Mouse (Mus musculus): ENCODE measurements at regions not wholly inside any gene's neighbourhood (a gene's known extent, or its start where the extent isn't known, plus 50 kb on each side); places are given as distances from the start of the nearest gene placed in this dataset.

DNA sequence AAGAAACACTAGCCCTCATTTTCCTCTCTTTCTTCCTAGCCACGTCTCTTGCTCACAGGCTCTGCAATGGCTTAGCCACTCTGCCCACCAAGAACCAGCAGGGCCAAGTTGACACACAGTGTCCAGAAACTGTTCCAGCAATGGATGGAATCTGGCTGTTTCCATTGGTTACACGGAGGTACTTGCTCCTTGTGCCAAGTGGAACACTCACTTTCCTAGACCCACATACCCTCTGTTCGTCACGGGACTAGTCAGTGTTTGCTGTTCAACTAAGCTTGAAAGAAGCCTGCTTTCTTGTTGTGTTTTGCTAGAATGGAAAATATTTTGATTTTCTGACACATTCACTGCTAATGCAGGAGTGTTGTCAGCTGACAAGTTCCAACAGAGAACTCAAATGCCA lies 575.7 kb upstream of the Gulo start:
- DNase-seq (ENCODE audit: extremely low spot score in 1 of 2, low spot score in 2 of 2), result no peak
- intact Hi-C loops (cut with DNase I), result no loop called here

DNA sequence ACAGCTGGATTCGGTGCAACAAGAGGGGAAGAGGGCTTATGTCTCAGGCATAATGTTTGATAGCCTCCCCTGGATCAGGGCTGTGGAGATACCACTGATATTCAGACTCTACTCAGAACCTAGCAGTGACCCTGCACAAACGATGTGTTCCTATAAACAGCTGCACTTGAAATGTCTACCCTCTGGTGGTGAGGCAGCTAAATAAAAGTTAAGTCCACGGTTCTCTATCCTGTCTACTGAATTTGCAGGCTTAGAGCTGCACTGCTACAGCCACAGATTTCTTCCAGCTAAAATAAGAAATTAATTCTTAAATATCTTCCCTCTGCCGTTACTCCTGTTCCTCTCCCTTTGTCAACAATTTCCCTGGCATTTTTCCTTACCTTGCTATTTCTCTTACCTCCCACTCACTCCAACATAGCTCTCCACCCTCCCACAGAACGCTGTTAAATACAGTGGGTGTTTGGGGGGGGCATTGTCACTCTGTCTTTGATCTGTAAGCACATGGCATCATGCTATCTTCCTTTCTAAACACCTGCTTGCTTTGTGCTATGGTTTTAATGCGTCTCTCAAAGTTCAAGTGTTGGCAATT lies 571.0 kb upstream of the Gulo start:
- no peak for DNase-seq (ENCODE audit: extremely low spot score in 1 of 2, low spot score in 2 of 2)
- intact Hi-C loops (cut with DNase I), result no loop called here

DNA sequence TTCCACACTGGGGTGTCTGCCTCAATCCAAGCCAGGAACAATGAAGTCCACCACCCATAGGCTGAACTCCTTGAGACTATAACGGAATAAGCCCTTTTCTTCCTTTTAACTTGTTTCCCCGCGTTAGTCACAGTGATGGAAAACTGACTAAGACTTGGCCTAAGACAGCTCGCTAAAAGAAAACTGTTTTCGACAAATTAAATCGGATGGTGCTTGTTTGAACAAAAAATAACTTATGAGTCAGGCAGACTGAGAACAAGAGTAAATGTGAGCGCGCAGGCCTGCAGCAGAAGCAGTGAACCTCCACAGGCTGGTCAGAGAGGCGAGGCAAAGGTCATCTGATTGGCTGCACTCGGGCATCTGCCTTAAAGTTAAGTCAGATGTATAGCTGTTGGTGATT lies 557.6 kb upstream of the Gulo start:
- intact Hi-C loops (cut with DNase I), result no loop called here

DNA sequence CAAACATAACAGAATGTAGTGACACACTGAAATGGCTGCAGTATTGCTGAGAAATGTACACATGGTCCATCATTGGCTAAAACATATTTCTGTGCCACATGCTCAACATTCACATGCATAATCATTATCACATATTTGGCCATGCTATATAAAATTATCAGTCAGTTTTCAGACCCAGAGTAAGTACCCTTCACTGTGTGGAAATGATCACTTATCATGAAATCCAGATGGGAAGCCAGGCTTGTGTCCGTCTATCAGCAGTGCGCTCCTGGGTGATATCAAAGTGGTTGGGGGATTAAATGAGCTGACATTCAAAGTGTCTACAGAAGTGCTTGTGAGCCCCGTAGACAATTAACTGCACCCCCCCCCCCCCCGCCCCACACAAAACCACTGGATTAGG lies 553.7 kb upstream of the Gulo start:
- no peak for DNase-seq (ENCODE audit: extremely low spot score in 1 of 2, low spot score in 2 of 2)
- intact Hi-C loops (cut with DNase I), result no loop called here

More for the DNA sequence above, 557.6 kb upstream of the Gulo start:
- DNase-seq (ENCODE audit: extremely low spot score in 1 of 2, low spot score in 2 of 2), result no peak

DNA sequence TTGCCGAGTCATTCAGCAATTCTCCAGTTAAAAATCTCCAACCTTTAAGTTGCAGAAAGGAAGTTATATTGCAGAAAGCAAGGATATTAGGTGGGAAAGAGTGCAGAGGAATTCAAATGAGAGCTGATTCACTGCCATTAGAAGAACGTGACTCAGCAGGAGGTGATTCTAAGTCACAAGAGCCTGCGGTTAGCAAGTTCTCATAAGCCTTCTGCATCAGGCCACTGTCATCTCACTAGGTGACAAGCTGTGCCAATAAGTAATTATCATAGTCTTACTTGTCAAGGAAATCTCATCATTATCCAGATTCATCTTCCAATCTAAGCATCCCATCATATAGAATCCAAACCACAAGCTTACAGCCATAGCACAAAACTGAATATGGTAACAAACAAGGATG lies 552.7 kb upstream of the Gulo start:
- intact Hi-C loops (cut with DNase I), result no loop called here
- no peak for DNase-seq (ENCODE audit: extremely low spot score in 1 of 2, low spot score in 2 of 2)

DNA sequence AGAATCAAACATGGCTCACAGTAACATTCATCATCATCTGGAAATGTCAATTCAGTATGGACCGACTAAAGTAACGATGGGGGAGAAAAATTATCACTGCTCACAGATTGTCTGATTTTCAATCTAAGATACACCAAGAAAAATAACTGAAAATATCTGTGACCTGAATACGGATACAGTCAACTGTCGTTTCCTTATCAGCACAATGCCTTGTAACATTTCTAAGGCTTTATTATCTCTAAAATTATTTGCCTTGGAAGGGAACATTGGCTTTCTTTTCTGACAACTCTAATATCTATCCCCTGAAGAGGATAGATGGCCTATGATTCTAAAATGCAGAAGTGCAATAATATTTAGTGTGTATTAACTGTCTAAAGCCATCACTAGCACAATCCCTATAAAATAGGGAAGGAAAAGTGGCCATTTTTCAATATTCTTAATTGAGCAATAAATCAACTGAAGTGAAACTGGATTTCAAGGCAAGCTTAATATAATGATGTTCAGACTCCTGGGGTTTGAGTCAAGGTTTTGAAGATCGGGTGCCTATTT lies 552.1 kb upstream of the Gulo start:
- intact Hi-C loops (cut with DNase I), result no loop called here
- DNase-seq (ENCODE audit: extremely low spot score in 1 of 2, low spot score in 2 of 2), result no peak

DNA sequence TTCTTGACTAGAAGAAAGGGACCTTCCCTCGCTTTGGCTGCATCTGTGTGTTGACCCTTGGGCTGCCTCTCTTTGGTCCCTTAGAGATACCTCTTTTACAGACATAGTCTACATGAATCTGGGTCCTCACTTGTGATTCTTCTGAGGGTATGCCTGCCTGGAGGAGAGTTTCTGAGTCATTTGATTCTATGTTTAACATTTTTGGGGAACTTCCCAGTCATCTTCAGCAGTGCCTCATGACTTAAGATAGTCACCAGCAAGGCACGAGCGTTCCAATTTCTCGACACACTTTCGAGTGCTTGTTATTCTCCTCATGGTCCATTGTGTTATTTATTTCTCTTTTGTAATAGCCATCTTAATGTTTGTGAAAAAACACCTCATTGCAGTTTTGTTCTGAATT lies 549.4 kb upstream of the Gulo start:
- intact Hi-C loops (cut with DNase I), result no loop called here
- no peak for DNase-seq (ENCODE audit: extremely low spot score in 1 of 2, low spot score in 2 of 2)

DNA sequence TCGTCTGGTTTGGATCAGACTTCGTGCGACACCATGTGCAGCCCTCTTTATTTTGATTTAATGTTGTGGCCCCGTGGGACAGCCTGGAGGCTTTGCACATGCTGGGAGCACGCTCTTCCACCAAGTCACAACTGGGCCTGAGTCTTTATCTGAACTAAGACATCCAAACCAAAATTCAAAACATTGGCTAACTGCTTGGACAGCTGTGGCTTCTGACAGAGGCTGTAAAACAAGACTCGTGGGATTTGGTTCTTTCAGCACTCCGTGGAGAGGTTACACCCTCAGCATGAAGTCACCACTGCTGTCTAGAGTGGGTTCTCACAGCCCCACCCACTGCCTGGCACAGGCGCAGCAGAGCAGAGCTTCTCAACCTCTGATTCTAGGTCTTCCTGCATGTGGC lies 548.6 kb upstream of the Gulo start:
- DNase-seq (ENCODE audit: extremely low spot score in 1 of 2, low spot score in 2 of 2), result no peak
- intact Hi-C loops (cut with DNase I), result no loop called here

DNA sequence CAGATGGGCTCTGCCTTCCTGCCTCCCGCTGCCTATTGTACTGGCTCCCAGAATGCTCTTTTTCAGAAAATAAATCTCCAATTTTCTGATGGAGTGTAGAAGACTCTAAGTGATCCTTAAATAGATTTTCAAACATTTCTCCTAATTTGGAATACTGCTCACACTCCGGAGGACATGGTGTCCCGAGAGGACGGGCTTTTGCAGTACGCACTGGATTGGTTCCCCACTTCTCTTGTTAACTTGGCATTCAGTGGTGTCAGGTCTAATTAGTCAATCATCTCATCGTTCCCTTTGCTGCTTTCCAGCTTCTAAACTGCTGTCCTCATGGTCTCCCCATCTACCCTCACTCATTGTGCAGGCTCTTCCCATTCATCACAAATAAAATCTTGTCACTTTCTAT lies 529.5 kb upstream of the Gulo start:
- no peak for DNase-seq (ENCODE audit: extremely low spot score in 1 of 2, low spot score in 2 of 2)
- intact Hi-C loops (cut with DNase I), result no loop called here

DNA sequence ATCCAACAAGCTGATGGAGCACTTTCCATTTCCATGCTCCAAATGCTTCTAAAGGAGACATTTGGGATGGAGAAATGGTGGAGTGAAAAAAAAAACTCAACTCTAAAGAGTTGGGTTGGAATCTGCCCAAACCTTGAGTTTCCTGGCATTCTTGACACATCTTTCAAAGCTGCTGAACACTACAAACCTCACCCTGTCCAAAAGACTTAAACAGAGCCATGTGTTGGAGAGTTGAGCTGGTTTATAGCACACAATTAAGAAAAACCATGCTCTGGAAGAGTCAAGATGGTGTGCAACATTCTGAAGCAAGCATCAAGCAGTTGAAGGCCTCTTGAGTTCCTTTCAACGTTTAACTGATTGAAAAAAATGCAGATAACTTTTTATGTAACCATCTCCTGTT lies 525.7 kb upstream of the Gulo start:
- intact Hi-C loops (cut with DNase I), result no loop called here
- DNase-seq (ENCODE audit: extremely low spot score in 1 of 2, low spot score in 2 of 2), result no peak

DNA sequence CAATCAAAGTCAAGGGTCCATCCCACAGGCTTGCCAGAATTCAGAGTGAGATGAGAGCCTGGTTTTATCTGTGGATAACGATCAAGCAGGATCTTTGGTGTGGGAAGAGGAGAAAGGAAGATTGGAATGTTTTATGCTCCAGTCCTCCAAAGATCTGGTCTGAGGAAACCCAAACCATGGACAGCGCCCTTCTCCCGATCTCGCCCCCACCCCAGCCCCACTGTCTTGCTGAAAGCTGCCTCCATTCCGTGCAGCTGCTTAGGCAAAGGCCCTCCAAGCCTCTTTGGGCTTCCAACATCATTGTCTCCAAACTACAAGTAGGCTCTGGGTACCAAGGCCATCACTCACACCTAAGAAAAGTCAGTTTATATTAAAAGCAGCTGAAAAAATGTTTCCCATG lies 519.1 kb upstream of the Gulo start:
- no peak for DNase-seq (ENCODE audit: extremely low spot score in 1 of 2, low spot score in 2 of 2)
- intact Hi-C loops (cut with DNase I), result no loop called here

DNA sequence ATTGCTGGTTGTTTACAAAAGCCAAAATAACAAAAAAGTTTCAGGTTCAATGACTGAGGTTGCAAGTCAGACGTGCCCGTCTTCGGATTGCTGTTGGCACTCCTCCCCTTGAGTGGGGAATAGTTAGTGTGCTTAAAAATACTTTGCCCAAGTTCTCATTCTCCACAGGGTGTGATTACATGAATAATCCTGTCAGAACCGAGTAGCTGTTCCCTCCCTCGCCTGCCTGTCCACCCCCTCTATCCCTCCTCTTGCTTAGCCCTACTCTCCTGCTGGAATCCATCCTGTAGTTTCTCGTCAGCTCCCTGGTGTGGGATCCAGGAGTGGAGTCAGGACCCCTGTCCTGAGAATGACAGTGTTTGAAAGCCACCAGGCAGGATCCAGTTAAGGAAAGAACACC lies 518.1 kb upstream of the Gulo start:
- DNase-seq (ENCODE audit: extremely low spot score in 1 of 2, low spot score in 2 of 2), result no peak
- intact Hi-C loops (cut with DNase I), result no loop called here

DNA sequence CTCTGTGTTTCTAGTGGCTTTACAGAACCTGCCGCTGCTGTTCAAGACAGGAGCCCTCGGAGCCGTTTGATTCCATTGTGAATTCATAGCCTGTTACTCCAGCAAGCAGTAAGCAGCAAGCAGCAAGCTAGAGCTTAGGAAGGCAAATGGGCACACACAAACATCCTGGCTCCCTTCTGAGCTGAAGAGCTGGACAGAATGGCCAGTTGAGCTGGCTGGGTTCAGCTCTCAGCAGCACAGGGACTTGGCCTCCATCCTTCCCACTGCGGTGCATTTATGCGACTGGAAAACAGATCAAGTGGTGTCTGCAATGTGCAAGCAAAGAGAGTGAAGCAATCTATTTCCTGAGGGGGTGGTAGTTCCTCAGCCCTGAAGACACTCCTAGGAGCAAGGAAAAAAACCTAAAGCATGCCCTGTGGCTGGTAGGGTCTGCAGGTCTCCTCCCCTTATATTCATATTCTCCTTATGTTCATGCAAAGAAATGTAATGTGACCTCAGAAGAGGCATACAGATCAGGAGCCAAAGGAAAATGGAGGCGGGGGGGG lies 513.9 kb upstream of the Gulo start:
- peak in 1 of 2 experiments; percentile 28 for DNase-seq (ENCODE audit: extremely low spot score in 1 of 2, low spot score in 2 of 2)
- intact Hi-C loops (cut with DNase I), result no loop called here

DNA sequence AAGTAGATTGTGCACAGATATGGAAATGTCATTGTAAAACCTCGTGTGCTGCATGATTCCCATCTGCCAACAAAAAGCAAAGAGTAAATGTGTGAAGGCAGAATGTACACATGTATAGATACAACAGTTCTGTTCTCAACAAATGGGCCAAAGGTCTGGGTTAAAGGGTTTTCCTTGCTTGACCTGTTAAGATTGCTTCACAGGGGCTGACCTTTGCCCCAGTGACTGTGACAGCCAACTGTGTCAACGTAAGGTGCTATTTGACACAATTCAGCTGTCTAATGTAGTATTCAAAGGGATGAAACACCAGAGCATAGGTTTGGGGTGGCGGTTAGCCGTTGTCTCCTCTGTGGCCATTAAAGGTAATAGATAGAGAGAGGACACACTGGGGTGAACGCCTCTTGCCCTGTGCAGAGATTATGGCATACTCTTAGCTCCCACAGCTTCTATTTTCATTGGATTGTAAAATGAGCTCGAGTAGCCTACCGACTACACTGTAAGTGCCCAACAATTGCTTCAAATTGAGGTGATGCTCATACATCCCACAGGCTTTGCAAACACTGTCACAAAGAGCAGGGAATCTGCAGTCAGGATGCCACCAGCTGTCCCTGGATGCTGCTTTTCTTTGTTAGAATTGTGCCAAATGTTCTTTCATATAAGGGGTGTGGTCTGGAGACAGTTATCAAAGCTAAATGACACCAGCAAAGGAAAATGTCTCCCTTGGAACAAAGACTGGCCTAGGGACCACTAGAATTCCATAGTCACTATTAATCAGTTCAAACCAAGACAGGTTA lies 513.0 kb upstream of the Gulo start:
- intact Hi-C loops (cut with DNase I), result no loop called here
- no peak for DNase-seq (ENCODE audit: extremely low spot score in 1 of 2, low spot score in 2 of 2)

DNA sequence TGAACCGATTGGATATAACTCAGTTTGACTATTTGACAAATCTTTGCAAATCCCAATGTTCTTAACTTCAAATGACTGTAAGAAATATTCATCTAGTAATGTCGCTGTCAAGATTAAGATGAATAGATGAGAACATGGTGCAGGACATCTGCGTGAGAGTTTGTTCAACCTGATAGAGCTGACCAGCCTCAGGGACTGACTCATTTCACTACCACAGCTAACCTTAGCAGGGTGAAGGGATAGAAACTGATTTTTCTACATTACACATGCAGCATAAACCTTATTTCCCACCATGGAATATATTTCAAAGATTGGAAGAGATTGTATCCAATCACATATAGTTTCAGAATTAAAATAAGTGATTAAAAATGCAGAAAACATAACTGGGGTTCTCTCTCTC lies 507.8 kb upstream of the Gulo start:
- DNase-seq (ENCODE audit: extremely low spot score in 1 of 2, low spot score in 2 of 2), result no peak
- intact Hi-C loops (cut with DNase I), result no loop called here

DNA sequence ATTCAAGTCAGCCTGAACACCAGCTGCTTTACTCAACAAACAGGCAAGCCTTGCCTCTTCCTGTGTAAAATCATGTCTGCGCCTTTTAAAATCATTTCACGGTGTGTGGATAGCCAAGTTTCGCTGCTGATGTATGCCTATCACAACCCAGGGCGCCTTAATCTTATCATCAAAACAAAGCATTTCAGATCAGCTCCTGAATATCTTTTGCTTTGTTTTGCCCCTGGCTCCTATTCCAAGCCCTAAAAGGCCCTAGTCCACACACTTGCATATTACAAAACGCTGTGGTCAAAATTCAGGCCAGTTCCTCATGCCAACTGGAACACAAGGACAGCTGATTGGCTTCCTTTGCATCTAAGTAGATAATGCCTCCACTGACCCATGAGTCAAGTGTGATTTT lies 501.7 kb upstream of the Gulo start:
- intact Hi-C loops (cut with DNase I), result no loop called here
- DNase-seq (ENCODE audit: extremely low spot score in 1 of 2, low spot score in 2 of 2), result no peak

DNA sequence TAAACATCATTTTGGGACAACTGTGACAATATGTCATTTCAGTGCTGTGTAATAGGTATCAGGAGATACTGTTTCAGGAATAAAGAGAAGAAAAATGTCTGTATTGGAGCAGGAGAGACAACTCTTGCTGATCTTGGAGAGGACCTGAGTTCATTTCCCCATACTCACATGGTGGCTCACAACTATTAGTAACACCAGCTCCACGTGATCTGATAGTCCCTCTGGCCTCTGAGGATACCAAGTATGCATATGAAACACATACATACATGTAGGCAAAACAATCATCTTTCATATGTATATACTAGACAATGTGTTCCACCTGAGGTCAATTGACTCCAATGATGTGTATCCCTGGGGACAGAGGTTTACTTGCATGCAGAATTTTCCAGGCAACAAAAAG lies 501.2 kb upstream of the Gulo start:
- intact Hi-C loops (cut with DNase I), result no loop called here

DNA sequence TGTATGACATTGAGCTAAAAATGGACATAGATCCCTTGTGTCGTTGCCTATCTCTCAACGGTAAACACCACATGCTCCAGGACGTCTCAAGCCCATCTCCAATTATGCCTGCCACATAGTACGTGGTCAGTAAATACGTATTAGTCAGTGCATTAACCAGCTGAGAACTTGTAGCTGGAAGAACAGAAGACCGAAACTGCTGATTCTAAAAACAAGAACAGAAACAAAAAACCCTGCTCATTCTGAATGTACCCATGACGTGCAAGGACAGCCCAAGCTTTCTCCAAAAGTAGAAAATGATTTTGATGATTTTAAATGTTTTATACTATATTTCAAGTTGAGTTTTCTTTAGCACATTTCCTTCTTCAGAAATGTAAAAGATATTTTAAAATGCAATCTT lies 500.7 kb upstream of the Gulo start:
- DNase-seq (ENCODE audit: extremely low spot score in 1 of 2, low spot score in 2 of 2), result no peak
- intact Hi-C loops (cut with DNase I), result no loop called here

More for the DNA sequence above, 501.2 kb upstream of the Gulo start:
- DNase-seq (ENCODE audit: extremely low spot score in 1 of 2, low spot score in 2 of 2), result no peak

DNA sequence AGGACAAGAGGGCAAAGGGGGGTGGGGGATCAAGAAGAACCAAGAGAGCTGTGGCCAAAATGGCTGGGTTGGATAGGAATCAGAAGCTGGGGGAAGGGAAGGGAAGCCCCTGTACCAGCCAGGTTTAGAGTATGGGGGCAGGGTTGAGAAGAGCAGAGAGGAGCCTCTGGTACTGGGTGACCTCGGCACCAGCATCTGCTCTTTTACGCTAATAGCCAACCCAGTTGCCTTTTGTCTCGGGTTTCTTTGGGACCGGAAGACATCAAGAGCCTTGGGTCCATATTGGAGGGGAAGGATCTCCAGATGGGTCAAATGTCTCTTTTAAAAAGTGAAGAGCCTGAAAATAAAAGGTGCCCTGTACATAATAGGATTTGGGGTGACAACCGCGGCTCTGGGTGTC lies 493.0 kb upstream of the Gulo start:
- intact Hi-C loops (cut with DNase I), result no loop called here
- no peak for DNase-seq (ENCODE audit: extremely low spot score in 1 of 2, low spot score in 2 of 2)

DNA sequence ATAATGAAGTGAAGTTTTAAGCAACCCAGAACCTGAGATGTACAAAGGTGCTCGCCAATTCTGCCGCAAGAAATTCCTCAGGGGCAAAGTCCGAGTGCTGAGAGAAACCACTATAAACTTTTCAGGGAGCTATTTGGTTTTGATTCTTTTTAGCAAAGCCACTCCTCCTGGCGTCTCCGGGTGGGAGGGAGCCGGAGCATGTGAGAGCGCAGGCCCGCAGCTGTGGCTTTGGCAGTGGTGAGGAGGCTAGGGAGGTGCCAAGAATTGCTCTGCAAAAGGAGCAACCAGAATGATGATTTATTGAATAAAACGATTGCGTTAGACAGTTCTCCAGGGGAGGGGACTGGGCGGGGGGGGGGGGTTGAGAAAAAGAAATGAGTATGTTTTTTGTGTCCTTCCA lies 490.9 kb upstream of the Gulo start:
- intact Hi-C loops (cut with DNase I), result no loop called here
- peak; percentile 58 to 77 for DNase-seq (ENCODE audit: extremely low spot score in 1 of 2, low spot score in 2 of 2)

All from left cerebral cortex, postnatal 10 days (tissue).